Mouse (Mus musculus) cerebellum, adult 9-10 months (tissue): ENCODE measurements around the gene Grb14.

Experiments
- DNase-seq: peaks from one replicate; pipeline ENCODE4 v3.0.0; 2022

The Grb14 gene

DNA sequence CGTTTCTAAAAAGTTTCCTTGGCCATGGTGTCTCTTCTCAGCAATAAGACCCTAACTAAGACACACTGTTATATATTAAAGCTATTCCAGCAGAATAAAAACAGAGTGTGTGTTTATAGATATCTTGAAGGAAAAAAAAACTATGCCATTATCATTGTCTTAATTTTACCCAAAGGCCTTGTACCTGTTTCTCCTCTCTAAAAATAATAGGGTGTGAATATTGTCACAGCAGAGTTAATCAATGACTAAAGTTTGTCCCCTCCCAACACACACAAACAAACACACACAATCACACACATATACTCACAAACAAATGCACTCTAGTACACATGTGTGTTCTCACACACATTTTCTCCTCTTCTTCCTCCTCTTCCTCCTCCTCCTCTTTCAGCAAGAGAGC is at the start of gene Grb14:
Gene Grb14 (minus strand): TSS at position 101 of the 400 bp plus-strand sequence.
- no peak for DNase-seq

DNA sequence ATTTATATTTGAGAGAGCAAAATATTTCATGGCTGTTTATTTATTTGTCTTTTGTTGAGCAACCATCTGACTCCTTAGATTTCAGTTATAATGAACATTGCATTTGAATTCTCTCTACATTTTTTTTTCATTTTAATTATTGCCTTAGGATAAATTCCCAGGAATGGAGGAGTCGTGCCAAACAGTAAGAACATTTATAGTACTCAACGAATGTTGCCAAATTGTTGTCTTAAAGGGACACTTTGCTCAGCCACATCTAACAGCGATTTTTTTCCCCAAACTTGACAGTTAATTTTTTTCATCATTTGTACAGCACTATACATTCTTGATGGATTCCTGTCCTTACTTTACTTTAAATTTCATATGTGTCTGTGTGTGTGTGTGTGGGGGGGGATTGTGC is 47.4 kb upstream of the Grb14 start:
- DNase-seq = no peak

DNA sequence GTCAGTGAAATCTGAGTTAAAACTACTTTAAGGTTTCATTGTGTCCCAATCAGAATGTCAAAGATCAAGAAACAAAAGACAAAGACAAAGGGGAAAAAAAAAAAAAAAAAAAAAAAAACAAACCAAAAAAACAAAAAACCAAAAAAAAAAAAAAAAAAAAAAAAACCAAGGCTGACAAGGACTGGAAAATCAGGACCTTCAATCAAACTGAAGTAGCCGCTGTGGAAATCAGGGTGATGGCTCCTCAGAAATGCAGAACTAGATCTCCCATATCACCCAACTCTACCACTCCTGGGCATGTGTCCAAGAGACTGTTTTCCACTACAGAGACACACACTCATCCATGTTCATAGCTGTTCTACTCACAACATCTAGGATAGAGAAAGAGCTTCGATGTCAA is 29.0 kb upstream of the Grb14 start:
- DNase-seq = no peak

DNA sequence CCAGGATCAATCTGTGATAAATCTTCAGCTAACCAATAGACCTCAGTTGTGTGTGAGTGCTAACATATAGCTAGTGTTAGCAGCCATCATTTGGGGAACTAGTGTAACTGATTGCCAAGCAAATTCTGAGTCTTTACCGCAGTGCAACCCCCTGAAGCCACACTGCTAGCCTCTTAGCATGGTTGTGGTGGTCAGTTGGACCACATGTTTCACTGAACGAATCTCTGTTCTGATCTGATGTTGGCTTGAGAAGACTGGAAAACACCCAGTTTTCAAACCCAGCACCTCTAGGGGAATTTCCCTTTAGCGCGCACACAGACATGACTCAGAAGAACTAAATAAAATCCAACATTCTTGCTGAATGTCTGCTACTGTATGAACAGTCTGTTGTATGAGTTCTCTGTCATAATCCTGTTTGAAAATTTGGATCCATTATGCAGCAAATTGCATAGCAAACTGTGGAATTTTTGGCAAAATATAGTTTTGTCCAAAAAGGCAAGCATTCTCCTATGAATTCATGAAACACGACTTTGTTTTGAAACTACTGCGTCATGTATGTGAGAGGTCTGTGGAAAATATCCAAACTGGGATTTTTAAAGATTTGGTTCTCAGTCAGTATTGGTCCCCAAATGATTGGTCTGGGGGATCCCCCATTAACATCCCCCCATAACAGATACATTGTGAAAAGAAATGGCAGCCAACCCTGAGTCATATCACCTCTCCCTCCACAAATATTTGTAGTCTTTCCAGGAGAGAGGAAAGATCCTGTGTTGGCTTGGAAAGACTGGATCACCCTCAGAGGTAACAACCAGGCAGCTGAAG is 27.6 kb upstream of the Grb14 start:
- no peak for DNase-seq

DNA sequence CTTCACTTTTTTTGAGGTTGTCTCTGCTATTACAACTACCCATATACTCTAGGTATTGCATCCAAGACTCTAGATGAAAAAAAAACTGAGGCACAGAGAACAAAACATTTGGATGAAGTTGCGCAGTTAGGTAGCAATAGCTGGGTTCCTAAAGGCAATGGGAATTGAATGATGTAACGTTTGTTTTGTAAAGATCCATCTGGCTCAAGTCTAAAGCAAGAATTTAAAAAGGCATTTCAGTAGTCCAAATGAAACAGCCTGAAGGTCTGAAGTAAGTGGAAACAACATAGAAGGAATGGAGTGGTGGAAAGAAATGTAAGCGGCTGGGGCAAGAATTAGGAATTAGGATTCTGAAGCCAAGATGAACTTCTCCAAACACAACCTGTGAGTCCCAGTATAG is 26.0 kb upstream of the Grb14 start:
- DNase-seq = no peak

DNA sequence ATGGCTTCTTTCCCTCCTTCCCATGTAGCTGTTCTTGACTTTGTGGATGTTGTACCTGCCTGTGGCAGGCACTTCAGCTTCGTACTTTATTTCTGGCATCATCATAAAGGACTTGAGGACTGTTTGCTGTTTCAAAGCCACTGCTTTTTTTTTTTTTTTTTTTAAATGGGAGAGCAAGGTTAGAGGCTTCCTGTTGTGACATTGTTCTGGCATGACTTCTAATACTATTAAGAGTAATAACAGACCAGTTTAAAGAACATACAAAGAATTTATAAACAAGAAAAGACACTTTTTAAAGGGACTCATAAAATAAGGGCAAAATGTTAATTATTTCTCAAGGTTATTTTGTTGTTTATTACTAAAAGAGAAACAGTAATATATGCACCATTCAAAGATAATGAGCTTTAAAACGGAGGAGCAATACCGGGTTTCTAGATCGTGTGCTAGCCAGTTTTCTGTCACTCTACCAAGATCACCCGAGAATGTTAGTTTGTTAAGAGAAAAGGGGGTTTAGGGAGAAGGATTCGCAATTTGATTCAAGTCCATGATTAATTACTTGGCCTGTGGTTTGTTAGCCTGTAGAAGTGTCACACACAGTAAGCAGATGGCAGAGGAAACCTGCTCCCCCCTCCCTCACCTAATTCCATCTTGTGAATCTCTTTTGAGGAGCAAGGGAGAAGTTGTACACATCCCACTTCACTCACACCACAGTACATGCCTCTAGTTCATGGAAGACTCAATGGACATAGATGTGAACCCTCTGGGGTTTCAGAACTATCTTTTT is 23.6 kb upstream of the Grb14 start:
- no peak for DNase-seq

DNA sequence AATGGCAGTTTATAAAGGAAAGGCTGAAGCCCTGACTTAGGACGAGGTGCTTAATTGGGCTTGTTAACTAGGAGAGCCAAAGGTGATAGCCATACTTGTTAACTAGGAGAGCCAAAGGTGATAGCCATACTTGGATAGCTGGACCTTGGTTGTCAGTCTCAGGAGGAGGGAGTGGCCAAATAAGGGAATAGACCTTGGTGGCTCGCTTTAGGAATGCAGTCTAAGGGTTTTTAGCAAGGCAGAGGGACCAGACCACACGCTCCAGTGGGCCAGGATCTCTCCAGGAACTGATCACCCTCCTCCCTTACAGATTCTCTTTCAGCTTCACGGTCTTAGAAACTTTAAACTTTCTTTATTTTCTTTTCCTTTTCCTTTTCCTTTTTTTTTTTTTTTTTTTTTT is 13.4 kb upstream of the Grb14 start:
- DNase-seq = no peak

DNA sequence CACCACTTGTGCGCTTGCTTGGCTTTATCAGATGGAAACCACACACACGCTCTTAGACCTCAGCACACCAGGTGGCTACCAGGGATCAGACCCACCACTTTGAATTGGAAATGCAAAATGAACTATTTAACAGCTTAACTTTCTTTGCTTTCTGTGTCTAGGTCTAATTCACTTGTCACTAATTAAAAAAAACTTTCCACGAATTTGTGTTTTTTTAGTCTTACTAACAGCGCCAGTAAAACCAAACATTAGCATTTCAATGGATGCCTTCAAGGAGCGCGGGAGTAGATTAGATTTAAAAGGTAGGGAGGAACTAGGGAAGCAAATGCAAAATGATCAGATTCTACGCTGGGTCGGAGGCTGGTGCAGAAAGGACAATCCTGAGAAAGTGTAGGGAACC is 12.8 kb upstream of the Grb14 start:
- no peak for DNase-seq

DNA sequence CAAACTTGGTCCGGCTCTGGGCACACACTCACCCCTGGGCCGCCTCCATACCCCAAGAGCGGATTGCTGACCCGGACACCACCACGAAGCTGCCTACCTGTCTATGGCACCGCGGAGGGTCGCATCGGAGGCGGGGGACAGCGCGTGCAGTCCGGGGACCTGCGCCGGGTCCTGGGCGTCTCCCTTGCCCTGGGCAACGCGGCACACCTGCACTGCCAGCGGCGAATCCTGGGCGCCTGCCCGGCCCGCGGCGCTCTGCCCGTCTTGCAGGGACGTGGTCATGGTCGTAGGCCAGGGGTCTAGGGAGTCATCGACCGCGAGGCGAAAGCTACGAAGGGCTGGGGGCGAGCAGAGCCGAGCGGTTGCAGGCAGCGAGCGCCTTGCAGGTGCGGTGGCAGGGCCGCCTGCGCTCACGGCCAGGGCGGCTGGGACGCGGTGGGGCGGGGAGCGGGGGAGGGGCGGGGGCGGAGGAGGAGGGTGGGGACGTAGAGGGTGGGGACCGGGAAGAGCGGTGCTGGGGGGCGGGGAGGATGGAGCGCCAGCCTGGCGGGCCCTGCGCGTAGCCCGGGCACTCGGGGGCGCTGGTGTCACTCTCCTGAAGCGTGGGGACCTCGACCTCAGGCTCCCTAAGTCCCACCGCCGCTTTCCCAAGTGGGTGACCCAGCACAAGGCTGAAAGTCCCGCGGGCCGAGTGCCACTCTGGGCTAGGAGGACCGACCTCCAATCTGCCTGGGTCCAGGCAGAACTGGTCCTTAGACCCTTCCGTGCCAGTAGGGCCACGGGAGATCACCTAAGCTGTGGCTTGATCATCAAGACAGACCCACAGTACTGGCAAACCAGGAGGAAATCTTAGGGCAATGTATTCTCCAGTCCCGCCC is 2.2 kb downstream of the Grb14 start:
- DNase-seq = peak; percentile 14

DNA sequence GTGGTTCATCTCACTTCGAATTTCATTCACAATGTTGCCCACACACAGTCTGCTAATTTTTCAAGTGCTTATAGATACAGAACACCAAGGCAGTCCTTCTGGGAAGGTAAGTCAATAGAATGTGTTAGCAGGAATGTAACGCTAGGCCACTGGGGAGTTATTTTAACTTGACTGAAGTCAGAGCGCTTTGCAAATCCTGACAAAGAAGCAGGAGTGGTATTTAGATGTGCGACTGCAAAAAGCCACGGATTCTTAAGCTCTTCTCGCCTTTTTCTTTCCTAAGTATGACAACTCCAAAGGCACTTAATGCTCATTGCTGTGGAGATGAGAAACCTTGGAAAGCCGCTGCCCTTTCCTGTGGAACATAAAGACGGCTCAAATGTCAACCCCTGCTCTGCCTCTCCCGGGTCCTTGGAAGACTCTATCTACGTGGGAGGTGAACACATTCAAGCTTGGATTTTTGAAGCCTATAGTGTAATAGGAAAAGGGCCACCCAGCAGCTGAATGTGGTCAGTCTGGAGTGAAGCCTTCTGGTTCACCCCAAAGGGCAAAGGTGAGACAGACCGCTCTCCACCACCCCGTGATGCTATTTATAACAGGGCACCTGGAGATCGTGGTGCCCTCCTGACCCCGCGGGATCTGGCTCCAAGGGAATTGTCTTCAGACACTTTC is 3.0 kb downstream of the Grb14 start:
- no peak for DNase-seq

DNA sequence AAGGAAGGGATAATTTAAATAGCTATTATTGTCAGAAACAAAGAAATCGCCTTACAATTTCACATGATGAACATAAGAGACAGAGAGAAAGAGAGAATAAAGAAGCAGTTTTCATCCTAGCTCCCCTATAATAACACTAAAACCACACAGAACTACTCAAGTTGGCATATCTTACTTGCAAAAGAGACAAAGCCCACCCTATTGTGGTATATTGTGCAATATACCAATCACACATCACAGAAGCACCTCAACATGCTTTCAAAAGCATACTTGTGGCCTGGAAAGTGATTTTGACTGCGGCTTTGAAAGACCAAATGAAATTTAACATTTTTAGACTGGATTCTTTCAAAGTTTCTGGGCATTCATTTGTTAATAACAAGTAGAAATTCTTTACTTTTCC is 7.4 kb downstream of the Grb14 start:
- DNase-seq = no peak

DNA sequence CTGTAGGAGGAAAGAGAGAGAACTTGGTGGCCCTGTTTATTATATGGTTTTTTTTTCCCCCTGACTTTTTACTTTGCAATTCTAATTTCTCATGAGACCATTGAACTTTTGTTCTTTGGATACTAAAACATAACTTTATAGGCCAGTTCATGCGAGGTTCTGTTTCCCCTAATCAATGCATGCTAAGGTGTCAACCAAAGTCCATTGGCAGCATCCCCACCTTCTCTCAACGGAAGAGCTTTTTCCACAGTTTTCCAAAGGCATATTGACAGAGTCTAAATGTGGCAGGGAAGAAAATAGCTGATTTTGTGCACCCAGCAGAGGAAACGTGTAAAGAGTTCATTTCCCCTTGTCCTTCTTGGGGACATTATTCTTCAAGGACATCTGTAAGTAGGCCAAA is 10.2 kb downstream of the Grb14 start:
- DNase-seq = no peak

DNA sequence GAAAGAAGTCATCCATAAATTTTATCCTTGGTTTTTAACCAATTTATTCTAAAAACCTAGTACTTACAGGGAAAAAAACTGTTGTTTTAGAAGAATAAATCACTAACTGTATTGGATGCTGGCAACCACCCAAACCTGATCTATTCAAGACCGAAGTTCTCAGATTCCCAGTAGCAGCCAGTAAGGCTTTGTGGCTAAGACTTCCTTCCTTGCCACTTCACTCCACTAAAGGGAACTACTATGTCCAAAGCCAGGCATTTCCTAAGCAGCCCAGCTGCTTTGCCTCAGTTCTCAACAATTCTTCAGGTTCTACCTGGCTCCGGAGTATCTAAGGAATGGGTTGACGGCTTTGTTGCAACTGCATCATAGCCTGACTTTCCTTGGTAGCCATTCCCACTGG is 14.7 kb downstream of the Grb14 start:
- no peak for DNase-seq

DNA sequence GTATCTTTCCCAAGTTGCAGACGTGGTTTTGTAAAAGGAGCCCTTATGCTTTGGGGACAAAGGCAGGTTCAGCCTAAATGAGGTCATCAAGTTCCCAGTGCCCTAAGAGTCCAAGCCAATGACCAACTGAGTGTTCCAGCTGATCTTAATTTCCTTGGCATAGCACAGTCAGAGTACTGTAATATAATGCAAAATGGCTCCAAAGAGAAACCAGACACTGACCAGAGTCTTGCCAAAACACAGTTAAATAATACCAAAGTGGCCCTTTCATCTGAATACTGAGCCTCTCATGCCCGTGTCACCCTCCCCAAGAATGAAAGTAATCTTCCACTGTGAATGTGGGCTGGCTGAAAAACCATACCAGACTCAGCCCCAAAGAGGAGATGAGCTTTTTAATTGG is 17.4 kb downstream of the Grb14 start:
- no peak for DNase-seq

DNA sequence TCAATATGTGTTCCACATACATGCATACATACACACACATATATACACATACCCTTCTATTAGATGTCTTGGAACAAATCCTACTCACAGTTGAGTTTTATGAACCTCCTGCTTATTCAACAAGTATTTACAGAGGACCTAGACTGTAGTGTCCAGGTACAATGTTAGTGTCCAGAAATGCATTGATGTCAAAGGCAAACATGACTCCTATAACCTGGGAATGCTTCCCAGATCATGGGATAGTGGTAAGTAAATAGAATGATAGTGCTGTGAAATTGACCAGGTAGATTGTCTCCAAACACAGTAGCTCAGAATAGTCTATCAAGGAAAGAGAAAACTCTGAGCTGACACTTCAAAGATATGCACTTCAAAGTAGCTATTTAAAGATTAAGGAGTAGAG is 19.7 kb downstream of the Grb14 start:
- DNase-seq = no peak

DNA sequence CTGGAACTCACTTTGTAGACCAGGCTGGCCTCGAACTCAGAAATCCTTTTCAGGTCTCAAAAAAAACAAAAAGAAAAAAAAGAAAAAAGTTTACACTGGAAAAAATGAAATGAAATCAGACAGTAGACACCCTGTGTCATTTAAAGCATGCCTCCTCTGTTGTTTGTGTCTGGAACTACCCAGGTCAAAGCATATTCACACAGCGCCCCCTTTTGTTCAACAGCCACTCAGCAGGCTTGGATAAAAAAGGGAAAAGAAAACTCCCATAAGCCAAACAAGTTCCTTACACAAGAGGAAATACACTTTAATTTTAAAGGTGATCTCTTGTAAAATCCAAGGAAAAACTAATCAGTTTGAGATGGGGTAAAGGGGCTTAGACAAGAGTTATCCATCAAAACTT is 21.4 kb downstream of the Grb14 start:
- DNase-seq = peak; percentile 14

DNA sequence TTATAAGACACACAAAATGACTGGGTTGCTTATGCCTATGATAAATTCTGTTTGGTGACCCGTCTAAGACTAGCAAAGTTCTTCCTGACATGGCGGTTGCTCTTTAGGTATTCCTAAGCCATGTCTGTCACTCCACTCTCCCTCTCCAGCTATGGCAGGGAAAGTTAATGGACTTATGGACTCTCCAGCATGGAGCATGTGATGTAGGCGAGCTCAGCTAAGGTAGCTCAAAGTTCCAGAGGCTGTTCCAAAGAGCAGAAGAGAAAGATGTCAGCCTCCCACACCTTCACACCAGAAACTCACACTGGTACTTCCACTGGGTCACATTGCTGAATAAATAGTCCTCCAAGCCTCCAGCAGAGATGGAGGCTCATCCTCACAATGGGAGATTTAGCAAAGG is 22.2 kb downstream of the Grb14 start:
- DNase-seq = no peak

DNA sequence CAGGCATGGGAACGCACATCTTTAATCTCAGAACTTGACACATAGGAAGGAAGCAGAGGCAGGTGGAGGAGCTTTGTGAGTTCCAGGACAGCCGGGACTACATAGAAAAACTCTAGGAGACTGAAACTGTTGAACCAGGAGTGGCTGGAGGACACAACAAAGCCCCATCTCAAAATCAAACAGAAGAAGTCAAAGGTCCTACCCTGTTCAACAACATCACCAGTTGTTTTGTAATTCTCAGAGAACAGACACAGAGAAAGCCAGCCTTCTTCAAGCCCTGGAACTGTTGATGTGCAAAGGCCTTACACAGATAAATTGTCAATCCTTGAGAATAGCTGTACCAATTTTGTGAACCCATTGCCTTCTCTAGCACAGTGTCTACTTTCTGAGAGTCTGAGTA is 29.7 kb downstream of the Grb14 start:
- no peak for DNase-seq

DNA sequence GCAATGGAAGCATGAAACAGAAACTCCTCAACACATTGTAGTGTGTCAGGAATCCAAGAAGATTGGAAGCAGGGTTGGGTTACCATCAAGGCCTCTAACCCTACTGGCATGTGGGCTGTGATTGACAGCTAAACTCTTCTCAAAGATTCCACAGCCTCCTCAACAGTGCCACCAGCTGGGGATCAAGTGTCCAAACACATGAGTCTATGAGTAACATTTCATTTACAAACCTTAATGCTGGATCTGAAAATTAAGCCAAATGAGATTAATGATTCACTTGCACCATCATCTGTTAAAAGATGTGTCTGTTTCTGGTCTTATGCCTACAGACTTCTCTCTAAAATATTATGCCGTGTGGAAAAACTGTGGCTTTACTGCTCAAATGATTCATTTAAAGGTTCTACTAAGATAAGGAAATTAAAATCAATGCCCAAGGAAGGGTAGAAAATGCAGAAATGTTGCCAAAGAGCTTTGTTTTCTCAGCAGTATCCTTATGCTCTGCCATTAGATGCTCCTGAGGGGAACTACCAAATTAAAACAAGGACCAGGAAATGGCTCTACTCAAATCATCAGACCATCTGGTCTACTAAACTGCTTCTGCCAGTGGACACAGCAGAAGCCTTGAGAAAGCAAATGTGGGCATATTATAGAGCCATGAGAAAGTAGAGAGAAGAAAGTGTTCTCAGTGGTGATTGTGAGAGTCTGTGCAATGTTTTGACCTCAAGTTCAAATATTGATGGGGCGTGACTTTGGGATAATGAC is 35.2 kb downstream of the Grb14 start:
- peak; percentile 16 for DNase-seq

DNA sequence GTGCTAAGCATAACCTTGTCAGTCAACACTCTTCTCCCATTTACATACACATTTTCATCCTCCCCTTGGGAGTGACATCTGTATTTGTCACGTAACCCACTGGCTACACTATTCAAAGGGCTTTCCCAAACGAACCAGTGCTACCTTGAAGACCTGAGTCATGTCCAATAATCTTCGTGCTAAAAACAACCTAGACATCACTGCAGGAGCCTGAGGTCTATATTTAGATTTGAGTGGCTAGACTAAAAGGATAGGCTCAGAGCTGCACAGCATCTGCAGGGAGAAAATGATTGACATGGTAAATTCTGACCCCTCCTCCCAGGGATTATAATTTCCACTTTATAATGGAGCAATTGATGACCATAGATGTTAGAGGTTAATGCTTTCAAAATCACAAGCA is 37.0 kb downstream of the Grb14 start:
- no peak for DNase-seq

DNA sequence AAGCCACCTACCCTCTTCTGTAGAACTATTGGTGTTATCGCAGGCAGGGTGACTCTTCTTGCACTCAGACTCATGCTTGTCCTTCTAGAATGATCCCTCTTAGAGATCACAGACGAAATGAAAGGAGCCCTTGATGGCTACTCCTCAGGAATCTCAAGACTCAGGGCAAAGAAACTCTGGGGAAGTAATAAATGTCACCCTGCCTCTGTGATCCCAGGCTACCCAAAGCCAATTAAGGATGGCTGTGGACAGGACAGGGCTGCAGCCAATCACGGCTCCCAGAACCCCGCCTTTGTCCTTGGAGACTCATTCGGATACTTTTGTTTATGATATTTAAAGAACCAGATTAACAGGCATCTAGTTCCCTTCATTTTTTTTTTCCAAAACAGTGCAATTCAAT is 49.2 kb downstream of the Grb14 start:
- no peak for DNase-seq

DNA sequence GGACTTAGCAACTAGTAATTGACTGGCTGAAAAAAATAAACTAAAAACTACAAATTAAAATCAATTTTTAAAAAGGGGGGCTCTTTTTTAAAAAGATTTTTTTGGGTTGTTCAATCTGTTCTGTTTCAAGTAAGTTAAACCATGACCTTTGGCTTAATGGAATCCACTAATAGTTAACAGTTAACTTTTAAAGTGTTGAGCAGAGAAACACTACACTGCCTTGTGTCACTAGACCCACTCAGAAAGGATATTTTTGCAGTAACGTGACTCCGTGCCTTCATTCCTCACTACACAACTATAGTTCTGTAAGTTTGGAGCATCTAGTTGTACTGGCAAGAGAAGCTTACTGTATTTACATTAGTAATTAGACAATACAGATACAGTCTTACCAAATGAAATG is 50.2 kb downstream of the Grb14 start:
- DNase-seq = no peak
